Mouse (Mus musculus): ENCODE data around the gene Sgo2a. TPM values are rescaled to one million over a fixed set of nuclear protein-coding genes. Genes with fewer than 3 reads are reported as not detected.

Sgo2a gene
- polyA plus RNA-seq, 1 experiment from 2014 or later = 9.3 TPM

- Histone ChIP-seq H3K27ac (no peak overlapping the region), H3K4me3 (replicated peaks; ENCODE audit: low read depth, low read length) (no peak overlapping the region), H3K27me3 (ENCODE audit: insufficient read depth, low read length) (no peaks in the 10 kb centered on the region), H3K9ac (ENCODE audit: low read depth, low read length) (no peak overlapping the region), H3K9me3 (replicated peaks; ENCODE audit: low read length) (no peaks in the 10 kb centered on the region), H3K4me2 (ENCODE audit: low read length) (no peak overlapping the region), H3K4me1 (replicated peaks; ENCODE audit: insufficient read depth, low read length) (no peaks in the 10 kb centered on the region), H3K36me3 (ENCODE audit: insufficient read depth, low read length) (no peaks in the 10 kb centered on the region)
- ATAC-seq (replicated peaks; ENCODE audit: low FRiP score, low read depth) (no peak), DNase-seq (ENCODE audit: low spot score) (no peak)
- WGBS = 33% methylated on average over 2 of the region's 2 CpGs
- no peak for TF ChIP-seq CTCF (IDR thresholded peaks at IDR 0.05; ENCODE audit: low read depth)
These were observed 76.6 kb downstream of the Sgo2a start for GRCm38 (mm10) chr1:58072416-58072815.

GRCm38 (mm10) chr1:58072991-58073730 lies 77.4 kb downstream of the Sgo2a start:
- H3K4me3 ChIP-seq (replicated peaks; ENCODE audit: low read depth, low read length) = no peak overlapping the region
- TF ChIP-seq CTCF (IDR thresholded peaks at IDR 0.05; ENCODE audit: low read depth) = no peak
- H3K36me3 ChIP-seq (ENCODE audit: insufficient read depth, low read length) = no peaks in the 10 kb centered on the region
- no peak overlapping the region for H3K27ac ChIP-seq
- WGBS = 69% methylated on average over 12 of the region's 12 CpGs
- ATAC-seq (replicated peaks; ENCODE audit: low FRiP score, low read depth) (no peak), DNase-seq (ENCODE audit: low spot score) (no peak)
- H3K4me1 ChIP-seq (replicated peaks; ENCODE audit: insufficient read depth, low read length) = no peaks in the 10 kb centered on the region
- H3K4me2 ChIP-seq (ENCODE audit: low read length) = no peak overlapping the region
- H3K9ac ChIP-seq (ENCODE audit: low read depth, low read length) = no peak overlapping the region
- no peaks in the 10 kb centered on the region for H3K9me3 ChIP-seq (replicated peaks; ENCODE audit: low read length)
- no peaks in the 10 kb centered on the region for H3K27me3 ChIP-seq (ENCODE audit: insufficient read depth, low read length)

GRCm38 (mm10) chr1:58074266-58074665 lies 78.5 kb downstream of the Sgo2a start:
- Histone ChIP-seq H3K4me3 (replicated peaks; ENCODE audit: low read depth, low read length) (no peak overlapping the region), H3K9ac (ENCODE audit: low read depth, low read length) (no peak overlapping the region), H3K36me3 (ENCODE audit: insufficient read depth, low read length) (no peaks in the 10 kb centered on the region), H3K4me2 (ENCODE audit: low read length) (no peak overlapping the region), H3K27me3 (ENCODE audit: insufficient read depth, low read length) (no peaks in the 10 kb centered on the region), H3K4me1 (replicated peaks; ENCODE audit: insufficient read depth, low read length) (no peaks in the 10 kb centered on the region), H3K9me3 (replicated peaks; ENCODE audit: low read length) (no peaks in the 10 kb centered on the region), H3K27ac (no peak overlapping the region)
- no peak for TF ChIP-seq CTCF (IDR thresholded peaks at IDR 0.05; ENCODE audit: low read depth)
- no peak for DNase-seq (ENCODE audit: low spot score)
- WGBS = 90% methylated on average over 2 of the region's 2 CpGs
- no peak for ATAC-seq (replicated peaks; ENCODE audit: low FRiP score, low read depth)

Other genes with a start within 250 kb of the Sgo2a start
- 69.5 and 70.6 TPM in 2 replicates for gene Spats2l, start 221.8 kb upstream of the Sgo2a start, polyA plus RNA-seq (2015; fragmentation: Nextera tagmentation; extraction: Ambion mirVana)
- 12.0 and 12.7 TPM in 2 replicates for gene Kctd18, start 23.0 kb downstream of the Sgo2a start, polyA plus RNA-seq (2015; fragmentation: Nextera tagmentation; extraction: Ambion mirVana)
- gene Aox1, start 34.0 kb downstream of the Sgo2a start, polyA plus RNA-seq (2015; fragmentation: Nextera tagmentation; extraction: Ambion mirVana) = 0.13 and 0.15 TPM in 2 replicates
- gene Aox3, start 117.2 kb downstream of the Sgo2a start, polyA plus RNA-seq (2015; fragmentation: Nextera tagmentation; extraction: Ambion mirVana) = 3.8 and 4.2 TPM in 2 replicates
- 0.03 TPM in 1 of 2 replicates, not detected in the other for gene Aox4, start 214.4 kb downstream of the Sgo2a start, polyA plus RNA-seq (2015; fragmentation: Nextera tagmentation; extraction: Ambion mirVana)

Measured in kidney, postnatal 0 days (tissue).